Mouse (Mus musculus): ENCODE data around the gene Fbxw7.

DNA sequence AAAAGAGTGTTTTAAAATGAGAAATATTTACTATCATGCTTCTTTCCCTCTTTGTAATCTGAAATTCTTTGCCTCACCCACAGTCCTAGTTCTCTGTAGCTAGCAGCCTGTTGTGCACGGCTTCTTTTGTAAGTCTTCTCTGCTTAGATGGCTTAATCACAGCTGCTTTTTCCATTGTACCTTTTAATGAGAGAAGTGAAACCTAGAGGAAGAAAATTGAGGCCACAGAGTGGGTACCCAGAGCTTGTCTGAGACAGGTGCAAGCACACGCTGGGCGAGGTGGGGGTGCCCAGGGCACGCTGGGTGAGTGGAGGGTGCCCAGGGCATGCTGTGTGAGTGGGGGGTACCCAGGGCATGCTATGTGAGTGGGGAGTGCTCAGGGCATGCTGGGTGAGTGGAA is 27.2 kb upstream of the Fbxw7 start:
- TF ChIP-seq CTCF (IDR thresholded peaks at IDR 0.05; ENCODE audit: low read depth) (no peak), EP300 (IDR thresholded peaks at IDR 0.05; ENCODE audit: low read depth) (no peak)
